Mouse (Mus musculus) MEL (cell line): ENCODE results near the gene Itgam. TPM values are rescaled to one million over a fixed set of nuclear protein-coding genes. Genes with fewer than 3 reads are reported as not detected.

Source experiments
- DNase-seq: peaks from one replicate; pipeline ENCODE4 v3.0.0; 2011; ENCODE audit warnings: low read depth, low spot score
- H3K27ac ChIP-seq: 2 replicates; pipeline ENCODE4 v1.5.1; 2012; ENCODE audit warnings: low read depth, mild to moderate bottlenecking, control low read depth, low read length, moderate library complexity; ENCODE audit not compliant: control insufficient read depth
- H3K27me3 ChIP-seq, 2 experiments: fragments of 150-350 bp in 1 of 2; sonication (generic) in 1 of 2; 2 replicates each; pipeline ENCODE4 v1.6.1; 2012; ENCODE audit warnings: low read length in 2 of 2, mild to moderate bottlenecking in 2 of 2, improper control_type of control experiment in 1 of 2, moderate library complexity in 1 of 2; ENCODE audit not compliant: insufficient read depth in 2 of 2, control insufficient read depth in 1 of 2
- H3K36me3 ChIP-seq, 2 experiments: 2 replicates each; pipeline ENCODE4 v1.6.1; 2012 to 2014; ENCODE audit warnings: low read length in 2 of 2, improper control_type of control experiment in 1 of 2, inconsistent platforms in 1 of 2, mild to moderate bottlenecking in 1 of 2; ENCODE audit not compliant: insufficient read depth in 2 of 2, control insufficient read depth in 1 of 2
- H3K4me1 ChIP-seq, 2 experiments: fragments of 150-350 bp in 1 of 2; sonication (generic) in 1 of 2; 2 replicates each; pipeline ENCODE4 v1.6.1; 2012; ENCODE audit warnings: low read length in 2 of 2, improper control_type of control experiment in 1 of 2, mild to moderate bottlenecking in 1 of 2; ENCODE audit not compliant: insufficient read depth in 2 of 2, control insufficient read depth in 1 of 2
- H3K4me3 ChIP-seq, 2 experiments: fragments of 150-350 bp in 1 of 2; sonication (generic) in 1 of 2; 2 replicates each; pipeline ENCODE4 v1.5.1; 2012; ENCODE audit warnings: low read depth in 2 of 2, low read length in 2 of 2, mild to moderate bottlenecking in 2 of 2, moderate library complexity in 2 of 2, control low read depth in 1 of 2, improper control_type of control experiment in 1 of 2; ENCODE audit not compliant: control insufficient read depth in 1 of 2, insufficient read depth in 1 of 2
- H3K79me2 ChIP-seq: 2 replicates; pipeline ENCODE4 v1.6.1; 2012; ENCODE audit warnings: mild to moderate bottlenecking, low read length, moderate library complexity; ENCODE audit not compliant: control insufficient read depth, poor library complexity, insufficient read depth
- H3K9ac ChIP-seq: 2 replicates; pipeline ENCODE4 v1.6.1; 2012; ENCODE audit warnings: low read depth, mild to moderate bottlenecking, control low read depth, low read length, moderate library complexity; ENCODE audit not compliant: control insufficient read depth, poor library complexity, severe bottlenecking
- H3K9me3 ChIP-seq: fragments of 150-350 bp; sonication (generic); replicated peaks from 2 replicates; pipeline ENCODE4 v1.6.1; 2012; ENCODE audit warnings: mild to moderate bottlenecking, low read length, improper control_type of control experiment, moderate library complexity; ENCODE audit not compliant: insufficient read depth
- BHLHE40 ChIP-seq: IDR thresholded peaks from 2 replicates; pipeline ENCODE4 v1.6.1; 2012; ENCODE audit warnings: low read depth, mild to moderate bottlenecking, inconsistent platforms, low read length, improper control_type of control experiment, borderline replicate concordance
- CHD2 ChIP-seq: IDR thresholded peaks from 2 replicates; pipeline ENCODE4 v1.6.1; 2011; ENCODE audit warnings: low read length, improper control_type of control experiment
- CTCF ChIP-seq, 3 experiments: IDR thresholded peaks in 2 of 3; conservative IDR thresholded peaks in 1 of 3; 2 replicates each; pipeline ENCODE4 v1.5.1; 2011 to 2012; ENCODE audit warnings: low read length in 3 of 3, low read depth in 2 of 3, mild to moderate bottlenecking in 2 of 3, improper control_type of control experiment in 1 of 3, inconsistent platforms in 1 of 3, mixed read lengths in 1 of 3, moderate library complexity in 1 of 3; ENCODE audit not compliant: control insufficient read depth in 1 of 3, insufficient read depth in 1 of 3, poor library complexity in 1 of 3, severe bottlenecking in 1 of 3
- E2F4 ChIP-seq: IDR thresholded peaks from 2 replicates; pipeline ENCODE4 v1.6.1; 2011; ENCODE audit warnings: low read depth, low read length, improper control_type of control experiment, borderline replicate concordance
- ELF1 ChIP-seq: IDR thresholded peaks from 2 replicates; pipeline ENCODE4 v1.6.1; 2014; ENCODE audit warnings: low read depth, mild to moderate bottlenecking, inconsistent platforms, low read length, improper control_type of control experiment, moderate library complexity
- EP300 ChIP-seq, 2 experiments: IDR thresholded peaks; 2 replicates each; pipeline ENCODE4 v1.6.1; 2011; ENCODE audit warnings: improper control_type of control experiment in 2 of 2, low read length in 2 of 2, low read depth in 1 of 2, mild to moderate bottlenecking in 1 of 2
- GABPA ChIP-seq: IDR thresholded peaks from 2 replicates; pipeline ENCODE4 v1.6.1; 2012; ENCODE audit warnings: low read depth, mild to moderate bottlenecking, inconsistent platforms, low read length, improper control_type of control experiment, moderate library complexity
- JUND ChIP-seq: IDR thresholded peaks from 2 replicates; pipeline ENCODE4 v1.6.1; 2011; ENCODE audit warnings: low read depth, mild to moderate bottlenecking, improper control_type of control experiment, low read length
- KAT2A ChIP-seq: conservative IDR thresholded peaks from 2 replicates; pipeline ENCODE4 v1.6.1; 2012; ENCODE audit warnings: low read depth, low read length, improper control_type of control experiment, inconsistent platforms
- MAFK ChIP-seq: IDR thresholded peaks from 2 replicates; pipeline ENCODE4 v1.6.1; 2011; ENCODE audit warnings: low read depth, mild to moderate bottlenecking, low read length, improper control_type of control experiment, borderline replicate concordance
- MAX ChIP-seq: IDR thresholded peaks from 2 replicates; pipeline ENCODE4 v1.6.1; 2011; ENCODE audit warnings: low read length, improper control_type of control experiment
- MAZ ChIP-seq: IDR thresholded peaks from 2 replicates; pipeline ENCODE4 v1.6.1; 2012; ENCODE audit warnings: low read depth, mild to moderate bottlenecking, inconsistent platforms, low read length, improper control_type of control experiment
- MXI1 ChIP-seq: IDR thresholded peaks from 2 replicates; pipeline ENCODE4 v1.6.1; 2011; ENCODE audit warnings: mild to moderate bottlenecking, low read depth, low read length, improper control_type of control experiment
- MYB ChIP-seq: IDR thresholded peaks from 2 replicates; pipeline ENCODE4 v1.6.1; 2011; ENCODE audit warnings: mild to moderate bottlenecking, low read depth, low read length, improper control_type of control experiment
- MYC ChIP-seq: IDR thresholded peaks from 2 replicates; pipeline ENCODE4 v1.6.1; 2011; ENCODE audit warnings: low read depth, mild to moderate bottlenecking, low read length, improper control_type of control experiment, moderate library complexity
- NRF1 ChIP-seq: IDR thresholded peaks from 2 replicates; pipeline ENCODE4 v1.6.1; 2014; ENCODE audit warnings: low read depth, mild to moderate bottlenecking, inconsistent platforms, low read length, improper control_type of control experiment, moderate library complexity; ENCODE audit not compliant: poor library complexity, insufficient read depth, severe bottlenecking
- POLR2A ChIP-seq, 2 experiments: IDR thresholded peaks; 2 replicates each; pipeline ENCODE4 v1.6.1; 2011 to 2012; ENCODE audit warnings: low read length in 2 of 2, mild to moderate bottlenecking in 2 of 2, control low read depth in 1 of 2, improper control_type of control experiment in 1 of 2, low read depth in 1 of 2, moderate library complexity in 1 of 2; ENCODE audit not compliant: control insufficient read depth in 1 of 2, insufficient read depth in 1 of 2, poor library complexity in 1 of 2
- POLR2AphosphoS5 ChIP-seq: IDR thresholded peaks from 2 replicates; pipeline ENCODE4 v1.6.1; 2012; ENCODE audit warnings: low read depth, borderline replicate concordance, mild to moderate bottlenecking, inconsistent platforms, low read length, moderate library complexity, mixed read lengths
- RAD21 ChIP-seq: IDR thresholded peaks from 2 replicates; pipeline ENCODE4 v1.6.1; 2011; ENCODE audit warnings: mild to moderate bottlenecking, low read depth, low read length, improper control_type of control experiment
- RCOR1 ChIP-seq: IDR thresholded peaks from 2 replicates; pipeline ENCODE4 v1.6.1; 2012; ENCODE audit warnings: low read depth, mild to moderate bottlenecking, inconsistent platforms, low read length, improper control_type of control experiment
- SIN3A ChIP-seq: IDR thresholded peaks from 2 replicates; pipeline ENCODE4 v1.6.1; 2012; ENCODE audit warnings: low read length, improper control_type of control experiment, inconsistent platforms
- SMC3 ChIP-seq: IDR thresholded peaks from 2 replicates; pipeline ENCODE4 v1.6.1; 2011; ENCODE audit warnings: low read depth, low read length, improper control_type of control experiment
- TBP ChIP-seq: IDR thresholded peaks from 2 replicates; pipeline ENCODE4 v1.8.0; 2011; ENCODE audit warnings: low read depth, low read length, improper control_type of control experiment
- TCF12 ChIP-seq: IDR thresholded peaks from 2 replicates; pipeline ENCODE4 v1.6.1; 2014; ENCODE audit warnings: low read depth, mild to moderate bottlenecking, inconsistent platforms, low read length, improper control_type of control experiment, moderate library complexity
- UBTF ChIP-seq: IDR thresholded peaks from 2 replicates; pipeline ENCODE4 v1.6.1; 2012; ENCODE audit warnings: low read depth, mild to moderate bottlenecking, inconsistent platforms, low read length, improper control_type of control experiment, moderate library complexity, borderline replicate concordance; ENCODE audit not compliant: insufficient read depth
- USF1 ChIP-seq: IDR thresholded peaks from 2 replicates; pipeline ENCODE4 v1.6.1; 2014; ENCODE audit warnings: low read depth, mild to moderate bottlenecking, inconsistent platforms, low read length, improper control_type of control experiment, moderate library complexity
- USF2 ChIP-seq, 2 experiments: IDR thresholded peaks; 2 replicates each; pipeline ENCODE4 v1.6.1; 2011 to 2012; ENCODE audit warnings: improper control_type of control experiment in 2 of 2, low read length in 2 of 2, borderline replicate concordance in 1 of 2, inconsistent platforms in 1 of 2, low read depth in 1 of 2, mild to moderate bottlenecking in 1 of 2; ENCODE audit not compliant: insufficient read depth in 1 of 2
- ZC3H11A ChIP-seq: IDR thresholded peaks from 2 replicates; pipeline ENCODE4 v1.6.1; 2012; ENCODE audit warnings: low read depth, mild to moderate bottlenecking, inconsistent platforms, low read length, improper control_type of control experiment
- ZKSCAN1 ChIP-seq: IDR thresholded peaks from 2 replicates; pipeline ENCODE4 v1.6.1; 2012; ENCODE audit warnings: low read depth, mild to moderate bottlenecking, inconsistent platforms, low read length, improper control_type of control experiment, moderate library complexity
- ZMIZ1 ChIP-seq: IDR thresholded peaks from 2 replicates; pipeline ENCODE4 v1.6.1; 2012; ENCODE audit warnings: low read depth, mild to moderate bottlenecking, inconsistent platforms, low read length, improper control_type of control experiment, moderate library complexity
- ZNF384 ChIP-seq: IDR thresholded peaks from 2 replicates; pipeline ENCODE4 v1.6.1; 2012; ENCODE audit warnings: low read depth, mild to moderate bottlenecking, inconsistent platforms, low read length, improper control_type of control experiment
- polyA plus RNA-seq, 2 experiments: library from polyadenylated mRNA; stranded (reverse) in 1 of 2; unstranded in 1 of 2; fragments of >175 nt in 1 of 2; fragments of >200 nt in 1 of 2; gene quantifications; 2 replicates each; pipeline versions ENCODE4 v1.2.1 to v1.2.4; 2012; ENCODE audit warnings: low replicate concordance in 2 of 2, low read depth in 1 of 2; ENCODE audit not compliant: insufficient read length in 2 of 2, insufficient read depth in 1 of 2, missing spikeins in 1 of 2
- total RNA-seq: library from RNA; depleted of rRNA; stranded (reverse); fragments of 300-350 nt; gene quantifications from 2 replicates; pipeline ENCODE4 v1.2.3, GENCODE M21; 2012

Itgam gene
- total and polyA plus RNA-seq, 3 experiments = not detected

- DNase-seq = no peak
- Histone ChIP-seq H3K27ac (no peak overlapping the region), H3K27me3 (peaks cover 1 to 3% of the 10 kb centered on the region in 2 experiments; a peak in 1 of 4 replicates)
Observed at GRCm38 (mm10) chr7:128019187-128019586, 43.3 kb upstream of the Itgam start.

GRCm38 (mm10) chr7:128022974-128023373 lies 39.5 kb upstream of the Itgam start:
- peak; percentile 46 for DNase-seq

More at GRCm38 (mm10) chr7:128019187-128019586, 43.3 kb upstream of the Itgam start:
- H3K4me1 ChIP-seq = no peaks in the 10 kb centered on the region
- TF ChIP-seq ZNF384 (no peak), MAX (no peak), TCF12 (no peak), MXI1 (no peak), UBTF (no peak), NRF1 (no peak), MYB (no peak), MAFK (no peak)
- H3K4me3 ChIP-seq = no peak overlapping the region
- H3K9me3 ChIP-seq = no peaks in the 10 kb centered on the region
- no peaks in the 10 kb centered on the region for H3K36me3 ChIP-seq
- H3K9ac ChIP-seq = no peak overlapping the region
- H3K79me2 ChIP-seq = no peaks in the 10 kb centered on the region

More at GRCm38 (mm10) chr7:128022974-128023373, 39.5 kb upstream of the Itgam start:
- Histone ChIP-seq H3K9me3 (no peaks in the 10 kb centered on the region), H3K27ac (no peak overlapping the region), H3K9ac (no peak overlapping the region), H3K79me2 (no peaks in the 10 kb centered on the region), H3K4me1 (peaks cover 0 to 4% of the 10 kb centered on the region in 2 experiments; a peak in 1 of 4 replicates), H3K27me3 (no peaks in the 10 kb centered on the region), H3K36me3 (no peaks in the 10 kb centered on the region), H3K4me3 (no peak overlapping the region)
- TF ChIP-seq RAD21 (peak; percentile 38), MAZ (no peak), SMC3 (peak; percentile 63), POLR2AphosphoS5 (no peak), ZC3H11A (peak; percentile 32; the same call in 1 of the 2 replicates), UBTF (no peak), ZNF384 (no peak), CHD2 (no peak), ZKSCAN1 (no peak), BHLHE40 (no peak), GABPA (no peak), CTCF (IDR thresholded peaks at IDR 0.05 in 2 of 3, conservative IDR thresholded peaks at IDR 0.05 in 1 of 3; ENCODE audit: control insufficient read depth in 1 of 3, insufficient read depth in 1 of 3, low read depth in 2 of 3, low read length in 3 of 3, poor library complexity in 1 of 3, severe bottlenecking in 1 of 3) (peak; percentile 55 to 70 (median 66)), SIN3A (no peak), ZMIZ1 (no peak), KAT2A (no peak), NRF1 (no peak), TCF12 (no peak), POLR2A (IDR thresholded peaks at IDR 0.05; ENCODE audit: control insufficient read depth in 1 of 2, insufficient read depth in 1 of 2, low read depth in 1 of 2, low read length in 2 of 2, poor library complexity in 1 of 2) (no peak), JUND (no peak), E2F4 (no peak), USF1 (no peak), ELF1 (no peak), EP300 (IDR thresholded peaks at IDR 0.05; ENCODE audit: low read depth in 1 of 2, low read length in 2 of 2) (no peak), USF2 (IDR thresholded peaks at IDR 0.05; ENCODE audit: borderline replicate concordance in 1 of 2, insufficient read depth in 1 of 2, low read depth in 1 of 2, low read length in 2 of 2) (no peak), RCOR1 (no peak), TBP (no peak), MYC (no peak), MAFK (no peak)
